Mouse (Mus musculus) E14TG2a.4 (cell line): ENCODE data around the gene Nes.

Experiments used
- CTCF ChIP-seq: conservative IDR thresholded peaks from 2 replicates; pipeline ENCODE4 v1.5.1; 2014; ENCODE audit warnings: low read length
- NANOG ChIP-seq: IDR thresholded peaks from 2 replicates; pipeline ENCODE4 v1.6.1; 2014; ENCODE audit warnings: borderline replicate concordance, low read length, mixed read lengths

DNA sequence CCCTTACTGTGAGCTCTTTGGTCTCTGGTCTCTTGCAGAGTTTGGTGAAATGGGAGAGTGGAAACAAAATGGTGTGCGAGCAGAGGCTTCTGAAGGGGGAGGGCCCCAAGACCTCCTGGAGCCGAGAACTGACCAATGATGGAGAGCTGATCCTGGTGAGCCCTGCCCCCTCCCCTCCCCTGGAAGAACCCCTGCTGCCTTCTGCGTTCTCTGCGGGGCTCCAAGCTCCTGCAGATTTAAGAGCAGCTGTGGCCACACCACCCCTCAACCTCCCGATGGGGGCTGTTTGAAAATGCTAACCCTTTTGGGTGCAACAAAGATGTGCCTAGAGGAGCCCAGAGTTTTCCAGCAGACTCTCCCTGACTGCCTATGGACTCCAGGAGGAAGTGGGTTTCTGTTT is 18.4 kb upstream of the Nes start:
- TF ChIP-seq CTCF (no peak), NANOG (no peak)
